Mouse (Mus musculus): ENCODE measurements at regions not wholly inside any gene's neighbourhood (a gene's known extent, or its start where the extent isn't known, plus 50 kb on each side); places are given as distances from the start of the nearest gene placed in this dataset.
"Not testable (repeated sequence)": the region's sequence is repeated elsewhere in the genome, so short reads cannot be mapped to it uniquely, and the experiment has no call there.

- H3K4me1 ChIP-seq (ENCODE audit: control insufficient read depth, insufficient read depth, low read length): no peaks in the 10 kb centered on the region
- H3K4me2 ChIP-seq (ENCODE audit: low read depth, low read length): no peak overlapping the region
- no peak overlapping the region for H3K27ac ChIP-seq (ENCODE audit: low read depth, low read length)
- ATAC-seq (ENCODE audit: low read depth): no peak
- no peaks in the 10 kb centered on the region for H3K9me3 ChIP-seq (ENCODE audit: control insufficient read depth, low read length)
- H3K36me3 ChIP-seq (ENCODE audit: control insufficient read depth, insufficient read depth, low read length): no peaks in the 10 kb centered on the region
- no peak overlapping the region for H3K4me3 ChIP-seq (ENCODE audit: low read depth, low read length)
- H3K9ac ChIP-seq (replicated peaks; ENCODE audit: low read depth, low read length): no peak overlapping the region
- 82% methylated on average over 7 of the region's 7 CpGs for WGBS
- no peaks in the 10 kb centered on the region for H3K27me3 ChIP-seq (ENCODE audit: control insufficient read depth, insufficient read depth, low read length)
These were observed 279.9 kb upstream of the Sfrp2 start for GRCm38 (mm10) chr3:83486192-83486716.

- H3K4me1 ChIP-seq (ENCODE audit: control insufficient read depth, insufficient read depth, low read length): no peaks in the 10 kb centered on the region
- H3K4me3 ChIP-seq (ENCODE audit: low read depth, low read length): no peak overlapping the region
- no peak for ATAC-seq (ENCODE audit: low read depth)
- WGBS: 14% methylated on average over 1 of the region's 1 CpGs
- no peaks in the 10 kb centered on the region for H3K9me3 ChIP-seq (ENCODE audit: control insufficient read depth, low read length)
- H3K4me2 ChIP-seq (ENCODE audit: low read depth, low read length): no peak overlapping the region
- no peaks in the 10 kb centered on the region for H3K36me3 ChIP-seq (ENCODE audit: control insufficient read depth, insufficient read depth, low read length)
- no peaks in the 10 kb centered on the region for H3K27me3 ChIP-seq (ENCODE audit: control insufficient read depth, insufficient read depth, low read length)
- no peak overlapping the region for H3K27ac ChIP-seq (ENCODE audit: low read depth, low read length)
- H3K9ac ChIP-seq (replicated peaks; ENCODE audit: low read depth, low read length): no peak overlapping the region
These were observed 270.5 kb upstream of the Sfrp2 start for GRCm38 (mm10) chr3:83495584-83495983.

DNA sequence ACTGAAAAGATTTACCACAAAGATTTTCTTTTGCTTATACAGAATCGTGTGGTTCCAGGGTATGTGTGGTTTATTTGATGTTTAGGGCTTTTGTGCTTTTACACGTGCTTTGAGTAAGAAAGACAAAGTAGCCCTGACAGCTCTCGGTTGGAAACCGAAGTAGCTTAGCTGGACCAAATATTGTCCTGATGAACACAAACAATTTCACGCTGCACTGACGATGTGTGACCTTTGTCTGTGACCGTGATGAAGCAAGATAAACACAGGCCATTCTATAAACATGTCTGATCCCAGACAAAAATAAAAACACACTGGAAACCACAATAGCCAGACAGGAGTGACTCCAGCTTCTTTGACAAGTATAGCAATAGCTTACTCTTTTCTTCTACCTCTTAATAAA lies 262.2 kb upstream of the Sfrp2 start:
- Histone ChIP-seq H3K9ac (replicated peaks; ENCODE audit: low read depth, low read length) (no peak overlapping the region), H3K4me3 (ENCODE audit: low read depth, low read length) (no peak overlapping the region), H3K4me1 (ENCODE audit: control insufficient read depth, insufficient read depth, low read length) (no peaks in the 10 kb centered on the region), H3K36me3 (ENCODE audit: control insufficient read depth, insufficient read depth, low read length) (no peaks in the 10 kb centered on the region), H3K27ac (ENCODE audit: low read depth, low read length) (no peak overlapping the region), H3K27me3 (ENCODE audit: control insufficient read depth, insufficient read depth, low read length) (no peaks in the 10 kb centered on the region), H3K4me2 (ENCODE audit: low read depth, low read length) (no peak overlapping the region), H3K9me3 (ENCODE audit: control insufficient read depth, low read length) (no peaks in the 10 kb centered on the region)
- 21% methylated on average over 7 of the region's 7 CpGs for WGBS
- no peak for ATAC-seq (ENCODE audit: low read depth)

DNA sequence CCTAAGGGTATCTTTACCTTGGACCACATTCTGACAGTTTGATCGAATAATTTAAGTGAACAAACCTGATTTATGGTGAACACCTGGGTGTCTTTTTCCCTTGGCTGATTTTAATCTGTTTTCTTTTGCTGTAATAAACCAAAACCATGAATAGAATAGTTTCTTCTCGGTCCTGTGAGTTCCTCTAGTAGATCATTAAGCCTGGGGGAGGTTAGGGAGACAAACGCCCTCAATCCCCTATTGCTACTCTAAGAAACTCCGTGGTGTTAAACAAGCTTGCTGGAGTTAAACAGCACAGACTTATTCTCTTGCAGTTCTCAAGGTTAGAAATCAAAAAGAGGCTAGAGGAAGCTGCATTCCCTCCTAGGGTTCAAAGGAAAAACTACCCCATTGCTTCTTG lies 249.5 kb upstream of the Sfrp2 start:
- Histone ChIP-seq H3K9me3 (ENCODE audit: control insufficient read depth, low read length) (no peaks in the 10 kb centered on the region), H3K27me3 (ENCODE audit: control insufficient read depth, insufficient read depth, low read length) (no peaks in the 10 kb centered on the region), H3K36me3 (ENCODE audit: control insufficient read depth, insufficient read depth, low read length) (no peaks in the 10 kb centered on the region), H3K27ac (ENCODE audit: low read depth, low read length) (no peak overlapping the region), H3K9ac (replicated peaks; ENCODE audit: low read depth, low read length) (no peak overlapping the region), H3K4me3 (ENCODE audit: low read depth, low read length) (no peak overlapping the region), H3K4me1 (ENCODE audit: control insufficient read depth, insufficient read depth, low read length) (no peaks in the 10 kb centered on the region), H3K4me2 (ENCODE audit: low read depth, low read length) (no peak overlapping the region)
- no peak for ATAC-seq (ENCODE audit: low read depth)
- 55% methylated on average over 4 of the region's 4 CpGs for WGBS

GRCm38 (mm10) chr3:83517914-83518635 lies 248.0 kb upstream of the Sfrp2 start:
- H3K4me3 ChIP-seq (ENCODE audit: low read depth, low read length): no peak overlapping the region
- H3K9ac ChIP-seq (replicated peaks; ENCODE audit: low read depth, low read length): no peak overlapping the region
- no peak overlapping the region for H3K4me2 ChIP-seq (ENCODE audit: low read depth, low read length)
- no peaks in the 10 kb centered on the region for H3K27me3 ChIP-seq (ENCODE audit: control insufficient read depth, insufficient read depth, low read length)
- WGBS: 75% methylated on average over 6 of the region's 6 CpGs
- H3K27ac ChIP-seq (ENCODE audit: low read depth, low read length): no peak overlapping the region
- no peaks in the 10 kb centered on the region for H3K36me3 ChIP-seq (ENCODE audit: control insufficient read depth, insufficient read depth, low read length)
- ATAC-seq (ENCODE audit: low read depth): no peak
- no peaks in the 10 kb centered on the region for H3K9me3 ChIP-seq (ENCODE audit: control insufficient read depth, low read length)
- no peaks in the 10 kb centered on the region for H3K4me1 ChIP-seq (ENCODE audit: control insufficient read depth, insufficient read depth, low read length)

GRCm38 (mm10) chr3:83530243-83530847 lies 235.8 kb upstream of the Sfrp2 start:
- ATAC-seq (ENCODE audit: low read depth): no peak
- no peaks in the 10 kb centered on the region for H3K27me3 ChIP-seq (ENCODE audit: control insufficient read depth, insufficient read depth, low read length)
- H3K9me3 ChIP-seq (ENCODE audit: control insufficient read depth, low read length): no peaks in the 10 kb centered on the region
- no peaks in the 10 kb centered on the region for H3K4me1 ChIP-seq (ENCODE audit: control insufficient read depth, insufficient read depth, low read length)
- no peaks in the 10 kb centered on the region for H3K36me3 ChIP-seq (ENCODE audit: control insufficient read depth, insufficient read depth, low read length)
- 87% methylated on average over 4 of the region's 4 CpGs for WGBS
- H3K4me2 ChIP-seq (ENCODE audit: low read depth, low read length): no peak overlapping the region
- no peak overlapping the region for H3K4me3 ChIP-seq (ENCODE audit: low read depth, low read length)
- no peak overlapping the region for H3K27ac ChIP-seq (ENCODE audit: low read depth, low read length)
- no peak overlapping the region for H3K9ac ChIP-seq (replicated peaks; ENCODE audit: low read depth, low read length)

- 86% methylated on average over 5 of the region's 5 CpGs for WGBS
These were observed 229.5 kb upstream of the Sfrp2 start for GRCm38 (mm10) chr3:83536624-83537023.

GRCm38 (mm10) chr3:83537231-83537630 lies 228.9 kb upstream of the Sfrp2 start:
- 83% methylated on average over 4 of the region's 4 CpGs for WGBS
- Histone ChIP-seq H3K4me2 (ENCODE audit: low read depth, low read length) (no peak overlapping the region), H3K9ac (replicated peaks; ENCODE audit: low read depth, low read length) (no peak overlapping the region), H3K27ac (ENCODE audit: low read depth, low read length) (no peak overlapping the region), H3K9me3 (ENCODE audit: control insufficient read depth, low read length) (no peaks in the 10 kb centered on the region), H3K36me3 (ENCODE audit: control insufficient read depth, insufficient read depth, low read length) (no peaks in the 10 kb centered on the region), H3K27me3 (ENCODE audit: control insufficient read depth, insufficient read depth, low read length) (no peaks in the 10 kb centered on the region), H3K4me1 (ENCODE audit: control insufficient read depth, insufficient read depth, low read length) (no peaks in the 10 kb centered on the region), H3K4me3 (ENCODE audit: low read depth, low read length) (no peak overlapping the region)
- no peak for ATAC-seq (ENCODE audit: low read depth)

More at GRCm38 (mm10) chr3:83536624-83537023, 229.5 kb upstream of the Sfrp2 start:
- H3K4me1 ChIP-seq (ENCODE audit: control insufficient read depth, insufficient read depth, low read length); H3K9me3 ChIP-seq (ENCODE audit: control insufficient read depth, low read length); H3K9ac ChIP-seq (replicated peaks; ENCODE audit: low read depth, low read length); H3K27me3 ChIP-seq (ENCODE audit: control insufficient read depth, insufficient read depth, low read length); ATAC-seq (ENCODE audit: low read depth); H3K36me3 ChIP-seq (ENCODE audit: control insufficient read depth, insufficient read depth, low read length); H3K27ac ChIP-seq (ENCODE audit: low read depth, low read length); H3K4me3 ChIP-seq (ENCODE audit: low read depth, low read length); H3K4me2 ChIP-seq (ENCODE audit: low read depth, low read length): not testable (repeated sequence)

DNA sequence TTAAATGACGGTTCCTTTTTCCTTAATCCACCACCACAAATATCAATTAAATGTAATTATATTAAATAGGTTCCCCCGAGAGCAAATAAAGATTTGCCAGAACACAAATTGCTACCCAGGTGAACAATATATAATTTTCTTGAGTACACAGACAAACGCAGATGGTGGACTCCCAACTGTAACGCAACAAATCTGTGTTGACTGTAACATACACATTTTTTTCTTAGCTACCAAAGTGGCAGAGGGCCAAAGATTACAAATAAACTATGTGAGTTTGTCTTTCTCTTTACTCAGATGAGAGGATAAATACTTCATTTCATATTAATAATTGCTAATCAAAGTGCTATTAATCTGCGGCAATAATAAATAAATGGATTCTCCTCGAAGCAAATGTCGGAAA lies 228.4 kb upstream of the Sfrp2 start:
- H3K4me3 ChIP-seq (ENCODE audit: low read depth, low read length): no peak overlapping the region
- ATAC-seq (ENCODE audit: low read depth): no peak
- H3K4me2 ChIP-seq (ENCODE audit: low read depth, low read length): no peak overlapping the region
- no peak overlapping the region for H3K9ac ChIP-seq (replicated peaks; ENCODE audit: low read depth, low read length)
- H3K27ac ChIP-seq (ENCODE audit: low read depth, low read length): no peak overlapping the region
- no peaks in the 10 kb centered on the region for H3K9me3 ChIP-seq (ENCODE audit: control insufficient read depth, low read length)
- no peaks in the 10 kb centered on the region for H3K4me1 ChIP-seq (ENCODE audit: control insufficient read depth, insufficient read depth, low read length)
- no peaks in the 10 kb centered on the region for H3K27me3 ChIP-seq (ENCODE audit: control insufficient read depth, insufficient read depth, low read length)
- WGBS: 68% methylated on average over 7 of the region's 7 CpGs
- H3K36me3 ChIP-seq (ENCODE audit: control insufficient read depth, insufficient read depth, low read length): no peaks in the 10 kb centered on the region

Data from neural tube, embryonic 14.5 days (tissue).